Mouse (Mus musculus) urinary bladder, postnatal 14 days (tissue): Measurements from ENCODE around the gene Mecom.
"Not testable (repeated sequence)": the region's sequence is repeated elsewhere in the genome, so short reads cannot be mapped to it uniquely, and the experiment has no call there.

Experiments
- DNase-seq: peaks from one replicate; pipeline ENCODE4 v3.0.0; 2021; ENCODE audit warnings: low spot score

Mecom gene

DNA sequence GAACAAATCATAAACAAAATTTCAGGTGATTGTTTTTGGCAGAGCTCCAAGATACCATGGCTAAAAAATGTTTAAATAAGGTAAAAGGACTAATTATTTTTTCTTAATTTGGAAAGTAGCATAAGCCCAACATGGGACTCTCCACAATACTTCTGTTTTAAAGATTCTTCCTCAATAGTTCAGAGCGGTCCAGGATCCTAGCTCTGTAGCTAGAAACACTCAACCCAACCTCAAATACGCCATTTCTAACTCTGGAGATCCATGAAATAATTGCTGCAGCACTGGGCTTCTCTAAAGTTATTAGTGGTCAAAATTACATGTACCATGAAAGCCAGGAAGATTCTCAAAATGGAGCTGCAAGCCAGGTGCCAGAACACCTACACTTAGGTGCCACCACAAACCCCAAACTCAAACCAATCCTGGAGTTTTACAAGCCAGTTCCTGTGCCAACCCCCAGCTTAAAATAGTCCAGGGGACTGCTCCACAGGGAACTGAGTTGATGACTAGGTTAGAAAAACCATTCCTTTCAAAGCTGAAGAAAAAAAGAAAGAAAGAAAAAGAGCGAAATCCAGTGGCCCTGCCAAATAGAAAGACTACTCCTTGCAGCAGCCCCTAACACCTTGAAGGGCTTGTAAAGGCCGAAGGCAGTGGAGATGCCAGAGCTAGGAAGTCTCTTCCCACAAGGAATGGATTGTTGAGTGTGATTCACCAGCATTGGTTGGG lies 102.4 kb downstream of the Mecom start:
- no peak for DNase-seq

DNA sequence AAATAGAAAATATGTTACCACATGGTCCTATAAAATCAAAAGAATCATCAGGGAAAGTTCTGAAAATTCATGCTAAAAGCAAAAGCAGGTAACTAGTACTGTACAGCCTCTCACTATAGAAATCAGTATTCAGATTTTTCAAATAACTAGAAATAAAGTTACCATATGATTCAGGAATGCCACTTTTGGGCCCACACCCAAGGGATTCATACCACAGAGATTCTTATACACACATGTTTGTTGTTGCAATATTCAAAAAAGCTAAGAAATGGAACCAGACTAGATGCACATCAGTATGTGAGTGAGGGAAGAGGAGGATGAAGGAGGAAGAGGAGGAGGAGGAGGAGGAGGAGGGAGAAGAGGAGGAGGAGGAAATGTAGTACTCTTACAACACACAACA lies 106.2 kb downstream of the Mecom start:
- no peak for DNase-seq

DNA sequence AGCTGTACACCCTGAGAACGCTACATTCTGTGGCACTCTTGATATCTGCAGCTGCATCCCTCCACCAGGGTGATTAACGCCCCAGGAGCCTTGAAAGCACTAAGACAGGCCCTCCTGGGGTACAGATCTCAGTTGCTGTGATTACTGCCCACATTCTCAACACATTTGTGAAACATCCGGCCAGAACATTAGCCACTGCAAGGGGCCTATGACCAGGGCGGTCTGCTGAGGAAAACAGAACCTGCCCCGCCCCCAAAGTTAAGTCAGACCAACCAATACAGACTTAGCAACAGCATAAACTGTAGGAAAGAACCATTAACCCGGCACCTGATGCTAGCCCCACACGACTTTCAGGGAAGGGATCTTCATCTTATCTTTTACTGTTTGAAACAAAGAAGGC lies 109.8 kb downstream of the Mecom start:
- no peak for DNase-seq

DNA sequence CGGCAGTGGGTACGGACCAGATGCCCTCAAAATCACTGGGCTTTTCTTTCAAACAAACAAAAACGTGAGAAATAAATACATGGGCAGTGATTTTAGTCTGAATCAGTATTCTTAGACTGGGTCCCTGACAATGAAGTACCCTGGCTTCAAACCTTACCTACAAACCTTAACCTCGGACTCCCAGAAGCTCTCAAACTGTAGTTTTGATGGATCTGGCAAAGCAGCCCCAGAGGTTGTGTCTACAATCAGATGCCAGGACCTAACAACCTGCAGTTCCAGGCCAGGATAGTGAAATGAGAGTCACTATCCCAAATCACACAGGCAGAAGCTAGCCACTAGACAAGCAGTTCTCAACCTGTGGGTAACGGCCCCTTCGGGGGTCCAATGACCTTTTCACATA lies 111.2 kb downstream of the Mecom start:
- no peak for DNase-seq

DNA sequence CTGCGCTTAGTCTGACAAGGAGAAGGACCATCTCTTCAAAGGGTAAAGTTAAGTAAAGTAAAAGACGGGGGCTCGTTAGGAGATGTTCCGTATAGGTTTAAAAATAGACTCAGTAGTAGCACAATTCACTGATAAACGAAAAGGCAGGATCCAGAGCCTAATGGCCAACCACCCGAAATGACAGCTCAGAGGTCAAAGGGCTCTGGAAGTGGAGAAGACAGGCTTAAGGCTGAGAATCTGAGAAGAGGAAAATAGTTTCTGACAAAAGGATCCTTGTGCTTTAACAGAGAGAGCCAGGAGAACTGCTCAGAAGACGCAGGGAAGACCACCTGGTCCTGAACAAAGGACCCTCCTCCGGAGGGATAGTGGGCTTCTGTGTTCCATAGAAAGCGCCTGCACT lies 111.7 kb downstream of the Mecom start:
- no peak for DNase-seq

DNA sequence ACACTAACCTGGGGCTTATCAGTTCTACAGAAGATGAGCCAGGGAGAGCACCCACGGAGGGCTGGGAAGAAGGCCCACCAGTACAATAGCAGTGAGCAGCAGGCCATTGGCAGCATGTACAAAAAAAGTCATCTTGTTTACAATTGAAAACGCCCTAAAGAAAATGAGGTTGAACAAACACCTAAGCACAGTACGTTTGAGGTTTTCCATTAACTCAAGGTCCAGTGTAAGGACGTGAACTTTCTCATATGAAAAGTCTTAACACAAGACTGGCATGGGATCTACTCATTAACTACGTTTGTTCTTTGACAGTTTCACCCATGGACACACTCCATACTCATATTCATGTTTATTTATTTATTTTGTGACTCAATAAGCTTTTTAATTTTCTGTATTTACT lies 118.9 kb downstream of the Mecom start:
- no peak for DNase-seq

DNA sequence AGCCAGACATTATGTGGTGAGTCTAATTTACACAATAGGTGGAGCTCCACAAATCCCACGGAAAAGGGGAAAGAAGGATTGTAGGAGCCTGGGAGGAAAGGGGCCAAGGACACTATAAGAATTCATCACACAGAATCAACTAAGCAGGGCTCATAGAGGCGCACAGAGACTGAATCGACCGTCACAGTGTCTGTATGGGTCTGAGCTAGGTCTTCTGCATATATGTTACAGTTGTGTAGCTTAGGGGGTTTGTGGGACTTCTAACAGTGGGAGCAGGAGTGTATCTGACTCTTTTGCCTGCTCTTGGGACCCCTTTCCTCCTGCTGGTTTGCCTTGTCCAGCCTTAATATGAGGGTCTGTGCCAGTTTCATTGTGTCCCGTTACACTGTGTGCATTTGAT lies 123.8 kb downstream of the Mecom start:
- no peak for DNase-seq

DNA sequence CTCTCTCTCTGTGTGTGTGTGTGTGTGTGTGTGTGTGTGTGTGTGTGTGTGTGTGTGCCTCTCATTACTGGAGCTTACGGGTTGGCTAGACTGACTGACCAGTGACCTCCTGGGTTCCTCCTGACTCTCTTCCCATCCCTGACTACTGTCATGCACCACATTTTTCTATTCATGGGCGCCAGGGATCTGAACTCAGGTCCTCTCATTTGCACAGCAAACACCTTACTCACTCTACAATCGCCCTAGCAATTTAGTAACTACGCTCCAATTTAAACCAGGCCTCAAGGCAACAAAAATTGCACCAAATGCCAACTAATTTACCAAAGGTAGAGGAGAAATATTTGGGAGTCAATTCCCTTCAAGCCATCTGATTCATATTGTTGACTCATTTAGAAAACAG lies 125.9 kb downstream of the Mecom start:
- DNase-seq, result not testable (repeated sequence)

DNA sequence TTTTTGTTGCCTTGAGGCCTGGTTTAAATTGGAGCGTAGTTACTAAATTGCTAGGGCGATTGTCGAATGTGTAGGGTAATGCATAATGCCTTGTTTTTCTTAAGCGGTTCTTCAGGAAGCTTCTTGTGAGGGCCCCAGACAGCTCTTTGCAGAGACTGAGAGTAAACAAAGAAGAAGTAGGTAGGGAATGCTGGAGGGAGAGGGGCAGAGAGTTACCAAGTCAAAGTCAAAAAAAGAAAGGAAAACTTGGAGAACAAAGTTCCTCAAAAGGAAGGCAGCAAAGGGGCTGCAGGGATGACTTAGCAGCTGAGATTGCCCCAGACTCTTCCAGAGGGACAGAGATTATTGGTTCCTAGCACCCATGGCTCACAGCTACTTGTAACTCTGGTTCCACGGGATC lies 126.9 kb downstream of the Mecom start:
- no peak for DNase-seq

DNA sequence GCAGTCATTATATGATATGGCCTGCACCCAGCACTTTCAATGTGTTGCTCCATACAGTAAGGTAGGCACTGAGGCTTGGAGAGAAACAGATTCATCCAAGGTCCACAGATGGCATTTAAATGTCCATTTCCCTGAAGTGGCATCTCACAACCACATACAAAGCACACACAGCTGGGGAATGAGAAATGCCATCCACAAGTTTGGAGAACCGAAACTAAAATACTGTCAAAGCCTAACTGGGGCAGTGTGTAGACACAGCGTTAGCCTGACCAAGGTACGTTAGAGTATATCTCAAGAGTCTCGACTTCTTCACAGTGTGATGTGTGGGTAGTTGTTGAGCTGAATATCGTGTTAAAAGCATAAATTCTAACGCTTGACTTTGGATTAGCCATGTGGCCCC lies 133.6 kb downstream of the Mecom start:
- DNase-seq, result no peak

DNA sequence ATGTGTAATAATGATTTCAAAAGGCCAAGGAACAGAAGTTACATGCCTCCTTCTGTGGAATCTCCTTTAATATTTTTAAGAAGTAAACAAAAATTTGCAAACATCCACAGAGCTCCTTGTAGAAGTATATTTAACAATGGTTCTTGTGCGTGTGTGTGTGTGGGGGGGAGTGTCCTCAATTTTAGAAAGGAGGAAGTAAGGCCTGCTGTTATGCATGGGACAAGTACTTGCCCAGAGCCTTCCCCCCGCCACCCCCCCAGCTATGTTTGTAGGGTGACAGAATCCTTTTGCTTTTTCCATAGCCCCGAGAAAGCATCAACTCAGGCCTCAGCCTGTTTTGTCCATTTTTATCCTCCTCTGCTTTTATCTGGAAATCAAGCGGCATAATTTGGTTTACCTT lies 137.0 kb downstream of the Mecom start:
- DNase-seq, result no peak

DNA sequence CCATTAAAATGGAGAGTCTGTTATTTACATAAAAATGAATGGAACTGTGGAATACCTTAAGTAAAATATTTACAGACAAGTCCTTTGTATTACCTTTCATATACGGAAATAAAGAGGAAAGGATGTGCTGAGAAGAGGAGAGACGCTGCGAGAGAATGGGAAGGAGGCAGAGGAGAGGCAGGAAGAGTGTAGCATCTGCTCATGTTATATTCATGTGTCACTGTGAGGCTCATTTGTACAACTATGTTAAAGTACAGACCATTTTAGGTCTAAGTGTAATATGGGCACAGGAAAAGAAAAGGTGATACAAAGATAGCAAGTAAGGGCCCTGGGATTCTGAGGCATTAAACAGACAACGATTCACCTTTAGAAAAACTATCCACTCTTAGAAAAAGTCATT lies 143.0 kb downstream of the Mecom start:
- no peak for DNase-seq

DNA sequence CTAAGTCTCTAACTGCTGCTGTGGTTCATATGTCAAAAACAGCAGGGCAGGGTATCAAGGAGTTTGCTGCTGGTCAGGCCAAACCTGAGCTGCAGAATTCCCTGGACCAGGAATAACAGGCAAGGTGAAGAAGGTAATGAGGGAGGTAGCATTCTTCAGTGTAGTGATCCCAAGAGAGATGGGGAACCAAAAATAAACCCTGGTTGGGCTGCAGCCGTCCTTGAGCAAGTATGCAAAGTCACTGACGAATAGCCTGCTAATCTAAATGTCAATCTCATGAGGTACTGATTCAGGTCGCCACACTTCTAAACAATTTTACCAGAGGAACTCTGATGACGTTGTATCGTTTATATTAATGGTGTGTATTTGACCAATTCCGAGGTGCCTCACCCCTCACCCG lies 148.9 kb downstream of the Mecom start:
- no peak for DNase-seq

DNA sequence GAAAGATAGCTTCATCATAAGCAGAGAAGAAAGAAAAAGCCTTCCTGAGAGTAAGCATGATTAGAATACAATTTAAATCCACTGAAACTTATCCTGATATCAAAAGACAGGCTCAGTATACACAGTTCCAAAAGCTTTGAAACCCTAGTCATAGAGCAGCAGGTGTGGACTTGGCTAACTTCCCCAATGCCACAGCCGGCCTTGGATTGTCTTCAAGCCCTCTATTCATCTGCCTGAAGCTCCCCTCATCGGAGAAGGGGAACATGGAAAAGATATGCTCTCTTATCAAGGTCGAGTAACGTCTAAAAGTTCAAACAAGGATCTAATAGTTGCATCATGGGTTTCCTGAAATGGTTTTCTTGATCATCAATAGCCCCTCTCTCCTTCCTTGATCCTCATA lies 152.9 kb downstream of the Mecom start:
- no peak for DNase-seq

DNA sequence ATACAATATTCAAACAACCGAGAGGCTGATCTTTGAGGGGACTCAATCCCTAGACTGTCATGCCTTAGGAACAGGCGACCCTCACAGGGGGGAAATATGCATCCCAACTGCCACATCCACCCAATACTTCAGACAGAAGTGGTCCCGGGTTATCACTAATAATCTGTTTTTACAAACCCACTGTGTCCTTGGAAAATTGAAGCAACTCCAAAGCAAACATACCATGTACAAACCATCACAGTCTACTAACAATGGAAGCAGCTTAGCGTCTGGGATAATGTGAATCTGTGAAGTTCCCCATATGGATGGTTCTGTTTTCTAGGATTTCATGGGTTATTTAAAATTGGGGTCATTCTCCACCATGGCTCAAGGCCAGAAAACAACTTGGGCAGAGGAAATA lies 155.1 kb downstream of the Mecom start:
- no peak for DNase-seq

DNA sequence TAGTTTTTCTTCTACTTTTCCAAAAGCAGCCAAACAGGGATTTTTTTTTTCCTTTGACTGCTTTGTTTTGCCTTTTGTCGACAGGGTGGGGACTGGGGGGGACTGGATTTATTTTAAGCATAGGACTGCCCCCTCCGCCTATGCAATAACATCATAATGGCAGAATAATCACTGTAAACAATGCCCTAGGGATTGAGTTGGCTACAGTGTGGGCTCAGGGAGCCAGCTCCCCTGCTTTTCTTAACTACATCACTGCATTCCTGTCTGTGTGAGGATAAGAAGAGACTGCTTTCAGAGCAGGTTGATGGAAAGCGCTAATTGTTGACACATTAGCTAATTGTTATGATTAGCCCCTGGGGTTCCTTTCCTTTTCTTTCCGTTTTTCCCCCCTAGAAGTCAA lies 155.6 kb downstream of the Mecom start:
- no peak for DNase-seq

DNA sequence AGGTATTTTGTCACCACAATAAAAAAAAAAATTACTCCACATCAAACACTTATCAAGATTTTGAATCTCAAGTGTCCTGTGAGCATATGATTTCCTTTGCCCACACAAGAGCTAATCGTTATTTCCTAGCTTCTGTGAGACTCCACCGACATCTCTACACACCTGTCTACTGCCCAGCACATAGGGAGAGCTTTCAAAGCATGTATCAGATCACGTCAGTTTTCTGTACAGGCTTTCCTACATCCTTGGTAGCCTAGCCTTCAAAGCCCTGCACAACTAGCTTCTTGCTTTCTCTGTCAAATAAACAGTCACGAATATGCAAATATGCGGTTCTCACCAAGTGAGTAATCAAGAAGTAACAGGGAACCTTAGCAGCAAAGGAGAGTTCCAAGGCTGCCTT lies 157.5 kb downstream of the Mecom start:
- no peak for DNase-seq

DNA sequence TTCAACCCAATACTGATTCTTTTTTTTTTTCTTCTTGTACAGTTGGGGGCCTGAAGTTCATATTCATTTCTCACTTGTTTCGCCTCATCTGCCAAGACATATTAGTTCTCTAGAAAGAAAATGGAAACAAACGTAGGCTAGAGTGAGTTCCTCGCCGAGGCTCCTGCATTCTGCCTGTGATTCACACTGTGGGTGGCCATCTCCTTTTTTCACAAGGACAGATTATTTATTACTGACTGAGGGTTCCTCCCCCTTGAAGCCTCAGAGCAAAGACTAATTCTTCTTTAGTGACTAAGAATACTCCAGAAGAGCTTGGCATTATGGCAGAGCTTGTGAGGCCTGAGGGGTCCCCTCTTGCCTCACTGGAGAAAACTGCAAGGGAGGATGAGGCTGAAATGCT lies 167.5 kb downstream of the Mecom start:
- DNase-seq, result no peak

DNA sequence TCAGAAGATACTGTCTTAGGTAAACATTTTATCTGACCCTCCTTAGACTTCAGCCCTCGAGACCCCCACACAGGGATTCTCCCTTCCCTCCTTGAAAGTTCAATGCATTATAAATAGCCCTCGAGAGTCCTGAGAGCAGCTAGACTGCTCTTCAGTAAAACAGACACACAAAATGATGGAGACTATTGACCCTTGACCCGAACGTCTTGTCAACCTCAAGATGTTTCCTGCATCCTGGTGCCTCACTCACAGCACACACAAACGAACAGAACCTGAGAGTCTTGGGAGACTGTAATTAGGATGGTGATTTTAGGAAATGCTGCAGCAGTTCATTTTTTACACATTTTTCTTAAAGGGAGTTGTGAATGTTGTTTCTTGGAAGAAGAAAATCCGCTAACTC lies 168.5 kb downstream of the Mecom start:
- DNase-seq, result no peak

DNA sequence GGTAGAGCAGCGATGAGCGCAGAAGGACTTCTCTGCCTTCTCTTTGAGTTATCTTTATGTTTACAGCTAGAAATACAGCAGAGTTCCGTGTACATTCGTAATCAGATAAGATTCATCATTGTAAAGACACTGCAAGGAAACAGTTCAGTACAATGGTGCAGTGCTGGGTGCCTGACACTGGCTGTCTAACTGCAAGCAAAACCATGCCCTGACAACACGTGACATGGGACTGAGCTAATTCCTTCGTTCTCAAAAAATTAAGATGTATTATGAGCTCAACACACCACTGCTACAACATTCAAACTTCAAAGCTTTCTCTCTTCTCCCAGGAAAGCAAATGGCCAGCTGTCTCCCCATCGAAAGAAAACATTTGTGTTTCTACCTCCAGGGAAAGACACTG lies 176.3 kb downstream of the Mecom start:
- DNase-seq, result no peak

DNA sequence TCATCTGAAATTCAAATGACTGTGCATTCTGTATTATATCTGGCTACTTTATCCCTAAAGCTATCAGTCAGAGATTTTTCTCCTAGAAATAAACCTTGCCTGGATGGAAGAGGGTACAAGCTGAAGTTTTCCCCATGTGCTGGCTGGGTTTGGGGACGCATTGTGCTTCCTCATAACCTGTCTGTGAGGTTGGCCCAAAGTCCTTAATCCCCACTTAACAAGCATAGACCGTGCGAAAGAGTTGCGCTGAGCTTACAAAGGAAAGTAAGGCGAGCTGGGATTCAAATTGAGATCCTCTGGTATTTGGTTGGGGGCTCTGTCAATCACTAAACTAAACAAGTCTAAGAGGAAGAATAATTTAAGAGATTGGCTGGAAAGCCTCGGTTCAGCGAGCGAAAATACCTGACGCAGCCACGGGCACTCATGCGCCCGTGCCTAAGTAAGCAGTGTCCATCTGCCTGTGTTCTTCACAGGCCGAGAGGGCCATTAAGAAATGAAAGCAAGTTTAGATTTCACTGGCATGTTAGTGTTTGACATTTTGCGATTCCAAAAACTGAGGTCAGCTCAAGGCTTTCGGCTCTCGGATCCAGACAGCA lies 176.8 kb downstream of the Mecom start:
- no peak for DNase-seq

DNA sequence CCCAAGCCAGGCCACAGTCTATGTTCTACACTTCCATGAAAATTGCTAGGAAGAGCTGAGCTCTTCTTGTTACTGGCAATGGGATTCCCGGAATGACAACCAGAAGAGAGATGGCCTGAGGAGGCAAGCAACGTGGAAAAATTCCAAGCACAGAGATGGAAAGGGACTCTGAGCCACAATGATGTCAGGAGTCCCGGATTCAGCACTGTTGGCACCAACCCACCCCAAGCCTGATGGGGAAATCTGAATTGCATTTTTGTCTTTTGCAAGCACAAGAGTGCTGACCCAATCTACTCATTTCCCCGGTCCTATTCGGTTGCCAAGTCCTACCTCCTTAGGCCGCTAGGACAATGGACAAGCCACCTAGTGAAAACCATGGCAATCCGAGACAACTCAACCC lies 181.2 kb downstream of the Mecom start:
- DNase-seq, result no peak

DNA sequence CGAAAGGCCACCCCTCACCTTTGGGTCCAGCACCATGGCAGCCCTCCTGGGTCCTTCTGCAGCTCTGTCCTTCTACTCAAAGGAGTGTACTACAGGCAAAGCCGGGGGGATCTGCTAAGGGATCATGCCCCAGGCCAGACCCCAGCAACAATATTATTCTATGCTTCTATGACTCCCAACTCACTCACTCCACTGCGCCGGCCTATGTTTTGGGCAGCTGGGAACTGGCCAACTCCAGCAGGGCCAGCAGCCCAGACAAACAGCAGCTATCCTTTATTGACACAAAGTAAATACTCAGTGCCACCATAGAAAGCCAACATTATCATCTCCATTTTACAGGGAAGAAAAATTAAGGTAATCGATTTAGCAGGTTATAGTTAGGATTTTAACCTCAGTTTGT lies 186.6 kb downstream of the Mecom start:
- DNase-seq, result no peak
